Mouse (Mus musculus): ENCODE results near the gene Trmt112.
"Not testable (repeated sequence)": the region's sequence is repeated elsewhere in the genome, so short reads cannot be mapped to it uniquely, and the experiment has no call there.

The Trmt112 gene

GRCm38 (mm10) chr19:6909507-6910289, at the start of gene Trmt112, which contains the start of gene Prdx5:
TSS of gene Trmt112 (plus strand) at chr19:6909698.
TSS of gene Prdx5 (minus strand) at chr19:6910106.
- DNase-seq (ENCODE audit: low spot score in 2 of 2): peak; percentile 96 to 97

- no peak for DNase-seq (ENCODE audit: low spot score in 2 of 2)
These were observed 49.5 kb upstream of the Trmt112 start for GRCm38 (mm10) chr19:6859971-6860370.

- no peak for DNase-seq (ENCODE audit: low spot score in 2 of 2)
These were observed 48.8 kb upstream of the Trmt112 start for GRCm38 (mm10) chr19:6860706-6861105.

- DNase-seq (ENCODE audit: low spot score in 2 of 2): no peak
These were observed 48.0 kb upstream of the Trmt112 start for GRCm38 (mm10) chr19:6861451-6861850.

GRCm38 (mm10) chr19:6869355-6869754, 40.1 kb upstream of the Trmt112 start:
- DNase-seq (ENCODE audit: low spot score in 2 of 2): peak in 1 of 2 experiments; percentile 53

- DNase-seq (ENCODE audit: low spot score in 2 of 2): no peak
These were observed 37.8 kb upstream of the Trmt112 start for GRCm38 (mm10) chr19:6871574-6872271.

- no peak for DNase-seq (ENCODE audit: low spot score in 2 of 2)
These were observed 36.8 kb upstream of the Trmt112 start for GRCm38 (mm10) chr19:6872701-6873100.

GRCm38 (mm10) chr19:6874257-6874656, 35.2 kb upstream of the Trmt112 start:
- no peak for DNase-seq (ENCODE audit: low spot score in 2 of 2)

- DNase-seq (ENCODE audit: low spot score in 2 of 2): no peak
These were observed 33.7 kb upstream of the Trmt112 start for GRCm38 (mm10) chr19:6875834-6876233.

GRCm38 (mm10) chr19:6876799-6877198, 32.7 kb upstream of the Trmt112 start:
- no peak for DNase-seq (ENCODE audit: low spot score in 2 of 2)

- no peak for DNase-seq (ENCODE audit: low spot score in 2 of 2)
These were observed 31.5 kb upstream of the Trmt112 start for GRCm38 (mm10) chr19:6877965-6878364.

GRCm38 (mm10) chr19:6892512-6892911, 17.0 kb upstream of the Trmt112 start:
- no peak for DNase-seq (ENCODE audit: low spot score in 2 of 2)

- DNase-seq (ENCODE audit: low spot score in 2 of 2): no peak
These were observed 15.6 kb upstream of the Trmt112 start for GRCm38 (mm10) chr19:6893731-6894451.

GRCm38 (mm10) chr19:6895608-6896305, 13.7 kb upstream of the Trmt112 start:
- not testable (repeated sequence) for DNase-seq (ENCODE audit: low spot score in 2 of 2)

- no peak for DNase-seq (ENCODE audit: low spot score in 2 of 2)
These were observed 9.9 kb upstream of the Trmt112 start for GRCm38 (mm10) chr19:6899641-6900040.

GRCm38 (mm10) chr19:6903031-6903430, 6.5 kb upstream of the Trmt112 start:
- no peak for DNase-seq (ENCODE audit: low spot score in 2 of 2)

GRCm38 (mm10) chr19:6904846-6905245, 4.7 kb upstream of the Trmt112 start:
- no peak for DNase-seq (ENCODE audit: low spot score in 2 of 2)

GRCm38 (mm10) chr19:6905498-6906159, 3.9 kb upstream of the Trmt112 start:
- no peak for DNase-seq (ENCODE audit: low spot score in 2 of 2)

- DNase-seq (ENCODE audit: low spot score in 2 of 2): no peak
These were observed 3.3 kb upstream of the Trmt112 start for GRCm38 (mm10) chr19:6906199-6906598.

- DNase-seq (ENCODE audit: low spot score in 2 of 2): no peak
These were observed 2.4 kb upstream of the Trmt112 start for GRCm38 (mm10) chr19:6907094-6907493.
